Mouse (Mus musculus) bone marrow macrophage, adult 2 months (primary cell): ENCODE measurements around the gene Ap2a2.

Experiments
- CTCF ChIP-seq: IDR thresholded peaks from 2 replicates; pipeline ENCODE4 v1.5.1; 2012; ENCODE audit warnings: low read depth, mild to moderate bottlenecking, low read length, moderate library complexity
- POLR2A ChIP-seq: IDR thresholded peaks from 2 replicates; pipeline ENCODE4 v1.6.1; 2012; ENCODE audit warnings: mild to moderate bottlenecking, low read depth, low read length, borderline replicate concordance

- no peak for TF ChIP-seq CTCF
- no peak for TF ChIP-seq POLR2A
These were observed 967 bp downstream of the Ap2a2 start for GRCm38 (mm10) chr7:141562852-141563427.
